Mouse (Mus musculus): ENCODE results near the gene Wdfy3. TPM values are rescaled to one million over a fixed set of nuclear protein-coding genes. Genes with fewer than 3 reads are reported as not detected.

The Wdfy3 gene
- polyA plus RNA-seq, 1 experiment from 2014 or later, result 13.4 TPM

DNA sequence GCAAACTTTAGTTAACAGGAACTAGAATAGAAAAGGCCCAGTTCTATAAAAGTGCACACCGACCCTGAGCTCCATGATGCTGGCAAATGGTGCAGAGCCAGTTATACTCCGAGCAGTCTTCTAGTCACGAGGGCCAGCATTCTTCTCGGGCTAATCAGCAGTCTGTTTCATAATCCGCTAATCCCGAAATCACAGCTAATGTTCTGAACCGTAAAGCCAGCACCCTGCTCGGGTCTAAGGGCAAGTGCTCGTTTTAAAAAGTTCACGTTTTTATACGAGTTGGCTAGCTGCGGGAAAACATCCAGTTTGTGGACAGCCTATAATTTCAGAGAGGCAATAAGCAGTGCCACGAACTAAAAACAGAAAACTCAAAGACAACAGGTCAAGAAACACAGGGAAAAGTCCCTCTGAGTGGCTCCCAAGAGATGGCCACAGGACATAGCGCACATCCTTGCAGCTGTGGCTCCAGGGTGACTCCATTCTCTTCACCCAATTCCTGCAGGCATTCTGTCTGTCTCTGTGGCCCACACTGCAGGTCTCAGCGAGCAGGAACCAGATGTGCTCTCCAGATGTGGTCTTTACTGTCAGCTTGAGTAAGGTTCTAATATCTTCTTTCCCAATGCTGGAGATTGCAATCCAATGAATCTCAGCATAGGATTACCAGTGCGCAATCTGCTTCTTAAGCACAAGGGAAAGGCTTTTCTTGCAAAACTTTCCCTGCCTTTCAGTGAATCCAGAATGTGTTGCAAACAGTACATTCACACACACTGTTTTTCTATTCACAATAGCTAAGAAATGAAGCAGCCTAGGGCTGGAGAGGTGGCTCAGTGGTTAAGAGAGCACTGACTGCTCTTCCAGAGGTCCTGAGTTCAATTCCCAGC, 47.5 kb downstream of the Wdfy3 start:
- Histone ChIP-seq H3K27ac (no peak overlapping the region), H3K9me3 (no peaks in the 10 kb centered on the region), H3K36me3 (peaks cover 29% of the 10 kb centered on the region), H3K4me1 (no peaks in the 10 kb centered on the region), H3K27me3 (no peaks in the 10 kb centered on the region), H3K4me3 (no peak overlapping the region), H3K9ac (no peak overlapping the region), H3K4me2 (no peak overlapping the region)
- 94% methylated on average over 16 of the region's 16 CpGs for WGBS
- ATAC-seq (ENCODE audit: borderline replicate concordance, extremely low read depth, low FRiP score, low TSS enrichment), result no peak

GRCm38 (mm10) chr5:102014235-102014634, 55.5 kb downstream of the Wdfy3 start:
- Histone ChIP-seq H3K4me1 (no peaks in the 10 kb centered on the region), H3K4me3 (no peak overlapping the region), H3K36me3 (peaks cover 10% of the 10 kb centered on the region), H3K4me2 (no peak overlapping the region), H3K27ac (no peak overlapping the region), H3K27me3 (no peaks in the 10 kb centered on the region), H3K9ac (no peak overlapping the region), H3K9me3 (no peaks in the 10 kb centered on the region)
- ATAC-seq (ENCODE audit: borderline replicate concordance, extremely low read depth, low FRiP score, low TSS enrichment), result peak; percentile 31; the same call in 1 of the 2 replicates
- WGBS, result 78% methylated on average over 8 of the region's 8 CpGs

DNA sequence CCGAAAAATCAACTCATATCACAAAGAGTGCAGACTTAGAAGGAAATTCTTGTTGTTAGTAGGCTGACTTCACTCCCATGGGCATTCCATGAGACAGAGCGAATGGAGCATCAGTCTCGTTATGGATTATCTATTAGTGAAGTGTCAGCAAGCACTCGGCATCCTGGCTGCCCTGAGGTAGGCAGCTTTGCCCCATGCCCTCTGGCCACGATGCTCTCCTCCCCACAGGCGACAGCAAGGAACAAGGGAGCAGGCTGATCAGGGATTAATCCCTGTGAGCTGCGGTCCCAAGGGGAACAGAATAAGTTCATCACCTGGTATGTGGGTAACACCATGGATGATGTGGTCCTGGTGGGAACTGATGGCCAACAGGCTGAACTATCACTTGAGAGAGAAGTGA, 55.9 kb downstream of the Wdfy3 start:
- Histone ChIP-seq H3K4me2 (no peak overlapping the region), H3K27ac (no peak overlapping the region), H3K4me1 (no peaks in the 10 kb centered on the region), H3K9ac (no peak overlapping the region), H3K9me3 (no peaks in the 10 kb centered on the region), H3K27me3 (no peaks in the 10 kb centered on the region), H3K36me3 (peaks cover 11% of the 10 kb centered on the region), H3K4me3 (no peak overlapping the region)
- WGBS, result 93% methylated on average over 7 of the region's 7 CpGs
- no peak for ATAC-seq (ENCODE audit: borderline replicate concordance, extremely low read depth, low FRiP score, low TSS enrichment)

- ATAC-seq (ENCODE audit: borderline replicate concordance, extremely low read depth, low FRiP score, low TSS enrichment), result no peak
- no peak overlapping the region for H3K9ac ChIP-seq
- no peaks in the 10 kb centered on the region for H3K4me1 ChIP-seq
- H3K4me2 ChIP-seq, result no peak overlapping the region
- peaks cover 16% of the 10 kb centered on the region for H3K36me3 ChIP-seq
- WGBS, result 80% methylated on average over 2 of the region's 2 CpGs
- no peak overlapping the region for H3K27ac ChIP-seq
- H3K4me3 ChIP-seq, result no peak overlapping the region
- no peaks in the 10 kb centered on the region for H3K9me3 ChIP-seq
- no peaks in the 10 kb centered on the region for H3K27me3 ChIP-seq
Observed at GRCm38 (mm10) chr5:102010961-102011360, 58.8 kb downstream of the Wdfy3 start.

DNA sequence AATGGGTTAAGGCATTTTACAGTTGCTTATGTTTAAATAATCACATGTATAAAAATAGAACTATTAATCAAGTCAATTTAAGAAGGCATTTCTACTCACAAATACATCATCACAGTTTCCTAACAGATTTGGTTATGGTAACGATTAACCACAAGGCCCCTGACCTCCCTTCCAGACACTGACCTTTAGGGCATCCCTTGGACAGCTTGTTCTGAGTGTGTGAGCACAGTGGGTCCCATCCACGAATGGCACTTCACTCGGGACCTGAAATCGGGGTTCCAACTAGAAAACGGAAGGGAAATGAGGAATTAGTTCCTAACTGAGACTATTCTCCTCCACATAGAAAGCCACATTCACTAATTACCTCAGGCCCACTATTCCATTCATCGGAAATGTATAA, 60.1 kb downstream of the Wdfy3 start:
- WGBS, result 85% methylated on average over 6 of the region's 6 CpGs
- Histone ChIP-seq H3K36me3 (peaks cover 8% of the 10 kb centered on the region; the same call in 1 of the 2 replicates), H3K4me2 (no peak overlapping the region), H3K4me3 (no peak overlapping the region), H3K9ac (no peak overlapping the region), H3K9me3 (no peaks in the 10 kb centered on the region), H3K27me3 (no peaks in the 10 kb centered on the region), H3K27ac (no peak overlapping the region), H3K4me1 (no peaks in the 10 kb centered on the region)
- no peak for ATAC-seq (ENCODE audit: borderline replicate concordance, extremely low read depth, low FRiP score, low TSS enrichment)

DNA sequence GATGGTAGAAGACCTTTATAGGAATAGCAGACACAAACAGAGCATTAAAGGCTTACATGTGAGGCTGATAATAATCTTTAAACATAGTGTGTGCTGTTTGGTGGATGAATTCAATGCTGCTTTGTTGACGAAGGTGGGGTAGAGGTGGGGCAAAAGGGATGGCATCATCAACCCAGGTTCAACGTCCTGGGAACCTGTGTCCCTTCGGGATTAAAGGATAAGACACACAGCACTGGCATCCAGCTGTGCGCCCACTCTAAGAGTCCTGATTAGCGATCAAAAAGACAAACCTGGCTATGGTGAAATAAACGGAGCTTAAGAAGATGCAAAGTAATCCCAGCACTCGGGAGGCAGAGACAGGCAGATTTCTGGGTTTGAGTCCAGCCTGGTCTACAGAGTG, 61.0 kb downstream of the Wdfy3 start:
- 79% methylated on average over 7 of the region's 7 CpGs for whole genome bisulfite sequencing

GRCm38 (mm10) chr5:102006218-102006941, 63.3 kb downstream of the Wdfy3 start:
- ATAC-seq (ENCODE audit: borderline replicate concordance, extremely low read depth, low FRiP score, low TSS enrichment), result no peak

More for the DNA sequence above, 61.0 kb downstream of the Wdfy3 start:
- Histone ChIP-seq H3K9ac (no peak overlapping the region), H3K36me3 (peaks cover 6% of the 10 kb centered on the region; the same call in 1 of the 2 replicates), H3K9me3 (no peaks in the 10 kb centered on the region), H3K27ac (no peak overlapping the region), H3K27me3 (no peaks in the 10 kb centered on the region), H3K4me2 (no peak overlapping the region), H3K4me1 (no peaks in the 10 kb centered on the region), H3K4me3 (no peak overlapping the region)
- ATAC-seq (ENCODE audit: borderline replicate concordance, extremely low read depth, low FRiP score, low TSS enrichment), result no peak

DNA sequence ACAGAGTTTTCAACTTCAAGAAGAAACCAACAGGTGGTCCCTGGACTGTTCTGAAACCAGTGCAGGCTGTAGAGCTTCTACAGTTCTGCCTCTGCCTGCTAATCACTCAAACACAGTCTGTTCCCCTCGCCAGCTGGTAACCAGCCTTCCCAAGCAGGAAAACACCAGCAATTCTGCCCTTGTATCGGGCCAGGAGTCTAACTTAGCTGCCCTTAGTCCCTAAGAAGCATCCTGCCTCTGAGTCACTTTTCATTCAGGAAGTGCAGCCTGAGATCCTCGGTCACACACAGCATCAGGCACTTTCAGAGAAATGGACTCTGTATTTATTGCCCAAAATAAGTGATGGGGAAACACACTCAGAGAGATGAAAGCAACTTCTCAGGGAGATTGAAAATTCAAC, 66.3 kb downstream of the Wdfy3 start:
- H3K9ac ChIP-seq, result no peak overlapping the region
- no peaks in the 10 kb centered on the region for H3K4me1 ChIP-seq
- H3K9me3 ChIP-seq, result no peaks in the 10 kb centered on the region
- no peak overlapping the region for H3K4me2 ChIP-seq
- peaks cover 2% of the 10 kb centered on the region; the same call in 1 of the 2 replicates for H3K36me3 ChIP-seq
- 66% methylated on average over 3 of the region's 3 CpGs for WGBS
- no peaks in the 10 kb centered on the region for H3K27me3 ChIP-seq
- no peak for ATAC-seq (ENCODE audit: borderline replicate concordance, extremely low read depth, low FRiP score, low TSS enrichment)
- no peak overlapping the region for H3K27ac ChIP-seq
- H3K4me3 ChIP-seq, result no peak overlapping the region

More at GRCm38 (mm10) chr5:102006218-102006941, 63.3 kb downstream of the Wdfy3 start:
- Histone ChIP-seq H3K27me3 (no peaks in the 10 kb centered on the region), H3K9me3 (no peaks in the 10 kb centered on the region), H3K4me3 (no peak overlapping the region), H3K9ac (no peak overlapping the region), H3K27ac (no peak overlapping the region), H3K4me2 (no peak overlapping the region), H3K36me3 (peaks cover 6% of the 10 kb centered on the region; the same call in 1 of the 2 replicates), H3K4me1 (no peaks in the 10 kb centered on the region)
- WGBS, result 75% methylated on average over 6 of the region's 6 CpGs

- no peak overlapping the region for H3K4me2 ChIP-seq
- H3K36me3 ChIP-seq, result no peaks in the 10 kb centered on the region
- H3K27ac ChIP-seq, result no peak overlapping the region
- H3K9me3 ChIP-seq, result no peaks in the 10 kb centered on the region
- H3K27me3 ChIP-seq, result no peaks in the 10 kb centered on the region
- WGBS, result 82% methylated on average over 8 of the region's 8 CpGs
- no peak overlapping the region for H3K9ac ChIP-seq
- ATAC-seq (ENCODE audit: borderline replicate concordance, extremely low read depth, low FRiP score, low TSS enrichment), result no peak
- no peaks in the 10 kb centered on the region for H3K4me1 ChIP-seq
- H3K4me3 ChIP-seq, result no peak overlapping the region
Observed at GRCm38 (mm10) chr5:102001026-102001425, 68.7 kb downstream of the Wdfy3 start.

DNA sequence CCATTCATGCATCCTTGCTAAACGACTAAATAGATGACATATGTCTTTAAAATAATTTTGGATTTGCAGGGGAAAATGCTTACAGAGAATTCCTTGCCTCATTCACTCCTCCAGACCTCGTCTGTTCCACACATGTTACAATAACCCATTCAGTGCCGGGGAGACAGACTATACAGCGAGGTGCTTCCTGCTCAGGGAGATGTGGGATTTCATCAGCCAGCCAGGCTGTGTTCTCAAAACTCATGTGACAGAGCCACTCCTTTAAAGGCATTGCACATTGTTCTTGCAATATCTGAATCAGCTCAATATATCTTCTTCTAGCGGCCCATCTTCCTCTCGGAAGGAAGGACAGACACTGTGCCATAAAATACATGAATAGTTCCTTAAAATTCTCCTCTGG, 70.8 kb downstream of the Wdfy3 start:
- Histone ChIP-seq H3K27ac (no peak overlapping the region), H3K9ac (no peak overlapping the region), H3K4me1 (no peaks in the 10 kb centered on the region), H3K9me3 (no peaks in the 10 kb centered on the region), H3K27me3 (no peaks in the 10 kb centered on the region), H3K4me2 (no peak overlapping the region), H3K36me3 (no peaks in the 10 kb centered on the region), H3K4me3 (no peak overlapping the region)
- 75% methylated on average over 6 of the region's 6 CpGs for WGBS
- no peak for ATAC-seq (ENCODE audit: borderline replicate concordance, extremely low read depth, low FRiP score, low TSS enrichment)

DNA sequence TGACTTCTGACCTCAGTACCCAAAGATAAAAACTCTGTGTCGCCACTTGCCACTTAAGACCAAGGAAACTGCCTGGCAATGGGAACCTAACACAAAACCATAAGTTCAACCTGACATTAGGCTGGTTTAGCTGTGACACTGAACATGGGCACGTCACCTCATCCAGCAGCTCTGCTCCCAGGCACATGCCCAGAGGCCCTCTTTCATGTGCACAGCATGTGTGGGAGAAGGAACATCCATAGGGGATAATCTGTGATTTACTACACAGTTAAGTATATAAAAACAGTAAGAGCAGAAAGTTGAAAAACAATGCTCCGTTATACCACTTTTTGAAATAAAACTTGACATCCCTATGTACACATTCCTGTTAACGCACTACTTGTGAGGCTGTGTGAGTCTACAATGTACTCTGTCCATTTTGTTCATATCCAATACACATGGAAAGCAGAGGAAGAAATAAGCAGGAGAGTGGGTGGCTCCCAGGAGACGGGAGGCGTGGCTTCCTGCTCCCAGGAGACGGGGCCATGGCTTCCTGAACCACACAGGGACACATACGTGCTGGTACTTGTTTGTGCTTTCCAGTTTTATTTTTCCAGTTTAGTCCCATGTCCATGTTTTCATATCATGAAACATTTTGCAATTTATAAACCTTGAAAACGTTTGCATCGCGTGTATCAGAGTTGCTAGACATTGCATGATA, 73.5 kb downstream of the Wdfy3 start:
- no peaks in the 10 kb centered on the region for H3K4me1 ChIP-seq
- no peaks in the 10 kb centered on the region for H3K27me3 ChIP-seq
- H3K9me3 ChIP-seq, result no peaks in the 10 kb centered on the region
- H3K4me2 ChIP-seq, result no peak overlapping the region
- ATAC-seq (ENCODE audit: borderline replicate concordance, extremely low read depth, low FRiP score, low TSS enrichment), result no peak
- H3K9ac ChIP-seq, result no peak overlapping the region
- H3K4me3 ChIP-seq, result no peak overlapping the region
- no peak overlapping the region for H3K27ac ChIP-seq
- H3K36me3 ChIP-seq, result no peaks in the 10 kb centered on the region
- WGBS, result 84% methylated on average over 11 of the region's 11 CpGs

All from lung, embryonic 15.5 days (tissue).